Mouse (Mus musculus): Measurements from ENCODE around the gene Mllt6. TPM values are rescaled to one million over a fixed set of nuclear protein-coding genes. Genes with fewer than 3 reads are reported as not detected.

Mllt6 gene
- total and polyA plus RNA-seq, 3 experiments, result 24.3 to 55.6 (median 43.0) TPM

- TF ChIP-seq MXI1 (IDR thresholded peaks at IDR 0.05; ENCODE audit: low read depth, low read length) (no peak), POLR2AphosphoS2 (IDR thresholded peaks at IDR 0.05; ENCODE audit: low read depth, low read length) (no peak), USF1 (IDR thresholded peaks at IDR 0.05; ENCODE audit: low read depth, low read length) (no peak), GABPA (IDR thresholded peaks at IDR 0.05; ENCODE audit: insufficient replicate concordance, low read depth, low read length) (no peak)
Measured at GRCm38 (mm10) chr11:97626431-97626830, 36.8 kb upstream of the Mllt6 start (continued).

- no peak for DNase-seq (ENCODE audit: extremely low read depth)
- H3K9me3 ChIP-seq (replicated peaks; ENCODE audit: low read length), result peaks cover 24% of the 10 kb centered on the region
- H3K4me2 ChIP-seq (ENCODE audit: insufficient read depth, low read depth, poor library complexity, severe bottlenecking), result no peak overlapping the region
- peaks cover 3 to 14% of the 10 kb centered on the region in 2 experiments; a peak in 2 of 4 replicates for H3K4me1 ChIP-seq (ENCODE audit: control insufficient read depth in 1 of 2, insufficient read depth in 2 of 2)
- no peak overlapping the region for H3K9ac ChIP-seq (ENCODE audit: insufficient read depth, low read depth)
- dilution Hi-C loops (cut with MboI; ENCODE audit: extremely low pct_ligation_motif_present, extremely low pct_unique_long_range_greater_than_20kb, low sequenced_read_pairs) (no loop called here), in situ Hi-C loops (cut with MboI; ENCODE audit: low pct_ligation_motif_present, low pct_unique_long_range_greater_than_20kb, low sequenced_read_pairs) (no loop called here)
- H3K79me2 ChIP-seq (replicated peaks; ENCODE audit: control insufficient read depth, extremely low read depth, insufficient read depth, poor library complexity, severe bottlenecking), result no peaks in the 10 kb centered on the region
- H3K27me3 ChIP-seq (replicated peaks), result peaks cover 58% of the 10 kb centered on the region
- H3K4me3 ChIP-seq (replicated peaks in 1 of 3; ENCODE audit: low read depth in 2 of 3, low read length in 2 of 3, poor library complexity in 1 of 3), result no peak overlapping the region
- H3K36me3 ChIP-seq (replicated peaks in 1 of 2; ENCODE audit: control insufficient read depth in 1 of 2, insufficient read depth in 1 of 2, low read length in 1 of 2), result no peaks in the 10 kb centered on the region
- TF ChIP-seq MAZ (IDR thresholded peaks at IDR 0.05; ENCODE audit: low read depth, low read length), result no peak
- no peak overlapping the region for H3K27ac ChIP-seq (ENCODE audit: insufficient read depth, low read depth)
Measured at GRCm38 (mm10) chr11:97626850-97627249, 36.4 kb upstream of the Mllt6 start.

GRCm38 (mm10) chr11:97627556-97628302 is 35.5 kb upstream of the Mllt6 start:
- no peaks in the 10 kb centered on the region for H3K36me3 ChIP-seq (replicated peaks in 1 of 2; ENCODE audit: control insufficient read depth in 1 of 2, insufficient read depth in 1 of 2, low read length in 1 of 2)
- peaks cover 3 to 15% of the 10 kb centered on the region in 2 experiments; a peak in 2 of 4 replicates for H3K4me1 ChIP-seq (ENCODE audit: control insufficient read depth in 1 of 2, insufficient read depth in 2 of 2)
- dilution Hi-C loops (cut with MboI; ENCODE audit: extremely low pct_ligation_motif_present, extremely low pct_unique_long_range_greater_than_20kb, low sequenced_read_pairs) (no loop called here), in situ Hi-C loops (cut with MboI; ENCODE audit: low pct_ligation_motif_present, low pct_unique_long_range_greater_than_20kb, low sequenced_read_pairs) (no loop called here)
- no peak overlapping the region for H3K9ac ChIP-seq (ENCODE audit: insufficient read depth, low read depth)
- H3K4me2 ChIP-seq (ENCODE audit: insufficient read depth, low read depth, poor library complexity, severe bottlenecking), result no peak overlapping the region
- DNase-seq (ENCODE audit: extremely low read depth), result no peak
- H3K9me3 ChIP-seq (replicated peaks; ENCODE audit: low read length), result peaks cover 24% of the 10 kb centered on the region
- H3K4me3 ChIP-seq (replicated peaks in 1 of 3; ENCODE audit: low read depth in 2 of 3, low read length in 2 of 3, poor library complexity in 1 of 3), result no peak overlapping the region
- no peak overlapping the region for H3K27ac ChIP-seq (ENCODE audit: insufficient read depth, low read depth)
- no peak for TF ChIP-seq UBTF (IDR thresholded peaks at IDR 0.05; ENCODE audit: low read depth, low read length)
- TF ChIP-seq KAT2A (IDR thresholded peaks at IDR 0.05; ENCODE audit: insufficient replicate concordance, low read length), result no peak
- TF ChIP-seq MAFK (IDR thresholded peaks at IDR 0.05; ENCODE audit: insufficient replicate concordance, low read length), result no peak
- TF ChIP-seq ETS1 (conservative IDR thresholded peaks at IDR 0.05; ENCODE audit: low read depth, low read length), result no peak
- TF ChIP-seq RAD21 (IDR thresholded peaks at IDR 0.05; ENCODE audit: low read depth, low read length), result no peak
- TF ChIP-seq RCOR1 (conservative IDR thresholded peaks at IDR 0.05; ENCODE audit: low read depth, low read length), result no peak
- TF ChIP-seq SMC3 (IDR thresholded peaks at IDR 0.05; ENCODE audit: low read depth, low read length), result no peak
- no peak for TF ChIP-seq TBP (conservative IDR thresholded peaks at IDR 0.05; ENCODE audit: low read depth, low read length)
- TF ChIP-seq JUN (IDR thresholded peaks at IDR 0.05; ENCODE audit: insufficient read depth, low read depth, low read length), result no peak
- TF ChIP-seq EP300 (IDR thresholded peaks at IDR 0.05; ENCODE audit: low read length), result no peak
- no peak for TF ChIP-seq POLR2A (IDR thresholded peaks at IDR 0.05; ENCODE audit: low read depth, low read length)
- no peak for TF ChIP-seq TCF12 (IDR thresholded peaks at IDR 0.05; ENCODE audit: low read depth, low read length)
- TF ChIP-seq USF1 (IDR thresholded peaks at IDR 0.05; ENCODE audit: low read depth, low read length), result no peak
- TF ChIP-seq NRF1 (IDR thresholded peaks at IDR 0.05; ENCODE audit: low read depth, low read length), result no peak
- TF ChIP-seq HCFC1 (IDR thresholded peaks at IDR 0.05; ENCODE audit: low read depth, low read length), result no peak
- TF ChIP-seq JUND (conservative IDR thresholded peaks at IDR 0.05; ENCODE audit: low read depth, low read length), result no peak
- no peak for TF ChIP-seq E2F4 (IDR thresholded peaks at IDR 0.05; ENCODE audit: insufficient replicate concordance, low read depth, low read length)
- TF ChIP-seq ZC3H11A (IDR thresholded peaks at IDR 0.05; ENCODE audit: low read depth, low read length), result no peak
- peaks cover 58% of the 10 kb centered on the region for H3K27me3 ChIP-seq (replicated peaks)
- no peaks in the 10 kb centered on the region for H3K79me2 ChIP-seq (replicated peaks; ENCODE audit: control insufficient read depth, extremely low read depth, insufficient read depth, poor library complexity, severe bottlenecking)
